Mouse (Mus musculus): ENCODE data around the gene Gm49388.
"Not testable (repeated sequence)": the region's sequence is repeated elsewhere in the genome, so short reads cannot be mapped to it uniquely, and the experiment has no call there.

Gene Gm49388

DNA sequence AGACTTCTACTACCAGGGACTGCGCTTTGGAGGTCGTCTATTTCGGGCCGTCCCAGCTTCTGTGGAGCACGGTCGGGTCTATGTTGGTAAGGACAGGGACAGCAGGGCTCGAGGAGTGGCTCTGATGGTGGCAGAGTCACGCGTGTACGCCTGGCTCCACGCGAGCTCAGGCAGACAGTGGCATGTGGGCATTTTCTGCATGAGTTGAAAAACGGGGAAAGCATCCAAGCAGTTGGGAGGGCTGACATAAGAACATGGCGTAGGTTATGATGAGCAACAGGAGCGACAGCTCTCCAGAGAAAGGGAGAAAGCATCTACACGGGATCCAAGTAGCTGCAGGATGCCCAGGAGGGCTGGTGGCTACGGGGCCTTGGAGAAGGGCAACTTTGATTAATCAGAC lies 16.9 kb downstream of the Gm49388 start:
- DNase-seq (ENCODE audit: low read depth): no peak

GRCm38 (mm10) chr7:127808821-127809220 lies 23.4 kb downstream of the Gm49388 start:
- no peak for DNase-seq (ENCODE audit: low read depth)

DNA sequence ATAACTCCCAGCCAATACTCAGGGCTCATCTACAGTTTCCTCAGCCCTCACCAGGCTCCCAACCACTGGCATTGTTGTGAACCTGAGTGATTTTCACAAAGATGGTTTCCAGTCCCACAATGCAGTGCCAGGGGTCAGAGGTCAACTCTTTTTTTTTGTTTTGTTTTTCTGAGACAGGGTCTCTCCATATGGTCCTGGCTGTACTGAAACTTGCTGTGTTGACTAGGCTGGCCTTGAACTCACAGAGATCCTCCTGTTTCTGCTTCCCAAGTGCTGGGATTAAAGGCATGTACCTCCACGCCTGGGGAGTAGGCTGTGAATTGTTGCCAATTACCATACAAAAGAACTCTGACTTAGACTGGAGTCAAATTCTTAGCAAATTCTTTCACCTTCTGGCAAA lies 24.4 kb downstream of the Gm49388 start:
- DNase-seq (ENCODE audit: low read depth): no peak

DNA sequence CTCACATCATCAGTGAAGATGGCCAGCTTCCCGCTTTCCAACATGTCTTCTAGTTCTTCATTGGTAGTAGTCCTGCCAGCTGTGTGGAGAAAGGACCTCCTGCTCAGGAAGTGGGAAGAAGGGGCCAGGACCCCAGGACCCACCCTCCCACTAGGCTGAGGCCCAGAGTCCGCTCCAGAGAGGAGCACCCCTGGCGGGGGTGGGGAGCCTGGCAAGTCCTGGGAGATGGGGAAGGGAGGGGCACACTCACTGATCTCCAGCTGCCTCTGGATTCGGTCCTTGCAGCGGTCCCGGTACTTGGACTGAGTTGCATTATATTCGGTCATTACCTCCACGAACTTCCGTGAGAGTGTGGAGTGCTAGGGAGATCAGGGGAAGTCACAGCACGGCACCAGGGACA lies 25.2 kb downstream of the Gm49388 start:
- no peak for DNase-seq (ENCODE audit: low read depth)

- DNase-seq (ENCODE audit: low read depth): no peak
Observed at GRCm38 (mm10) chr7:127811240-127811639, 25.8 kb downstream of the Gm49388 start.

DNA sequence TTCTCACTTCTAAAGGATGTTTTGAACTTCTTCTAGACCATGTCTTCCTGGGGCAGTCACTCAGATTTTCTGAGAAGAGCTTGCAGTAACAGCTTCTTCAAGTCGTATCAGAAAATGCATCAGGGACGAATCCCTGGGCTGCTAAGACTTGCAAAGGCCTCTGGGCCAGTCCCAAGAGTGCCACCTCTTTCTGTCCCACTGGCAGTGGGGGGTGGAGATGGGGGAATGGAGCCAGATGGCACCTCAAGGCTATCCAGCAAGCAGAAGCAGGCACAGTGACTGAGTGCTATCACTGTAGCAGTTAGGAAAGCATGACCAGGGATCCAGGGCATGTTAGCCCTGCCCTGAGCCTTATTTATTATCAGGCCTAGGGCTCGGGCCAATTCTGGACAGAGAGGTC lies 26.9 kb downstream of the Gm49388 start:
- no peak for DNase-seq (ENCODE audit: low read depth)

GRCm38 (mm10) chr7:127813821-127814220 lies 28.4 kb downstream of the Gm49388 start:
- DNase-seq (ENCODE audit: low read depth): no peak

DNA sequence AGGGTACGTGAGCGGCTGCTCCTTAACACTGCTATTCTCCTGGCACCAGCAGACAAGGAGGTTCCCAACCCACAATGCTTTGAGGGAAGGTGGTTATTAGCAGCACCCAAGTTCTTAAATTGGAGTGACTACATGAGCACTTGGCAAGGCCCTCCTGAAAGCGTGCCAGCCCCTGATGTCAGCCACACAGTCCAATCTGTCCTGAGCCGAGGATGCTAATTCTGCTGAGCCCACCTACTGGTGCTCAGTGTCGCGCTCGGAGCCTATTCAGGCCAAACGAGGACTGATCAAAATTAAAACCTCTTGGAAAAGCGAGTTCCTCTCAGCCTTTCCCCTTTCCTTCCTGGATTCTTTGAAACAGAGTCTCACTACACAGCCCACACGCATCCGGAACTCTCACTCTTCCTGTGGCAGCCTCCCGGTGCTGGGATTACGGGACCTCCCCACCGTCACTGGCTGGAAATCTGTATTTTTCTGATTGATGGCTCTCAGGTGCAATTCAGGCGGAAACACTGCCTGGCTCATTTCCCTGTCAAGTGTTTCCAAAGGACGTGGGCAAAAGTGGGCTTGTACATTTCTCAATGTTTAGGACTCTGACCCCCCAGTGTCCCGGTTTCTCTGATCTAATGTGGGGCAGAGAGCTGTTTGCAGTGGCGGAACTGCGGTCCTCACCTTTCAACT lies 29.0 kb downstream of the Gm49388 start:
- DNase-seq (ENCODE audit: low read depth): no peak

GRCm38 (mm10) chr7:127815116-127815665 lies 29.8 kb downstream of the Gm49388 start:
- no peak for DNase-seq (ENCODE audit: low read depth)

DNA sequence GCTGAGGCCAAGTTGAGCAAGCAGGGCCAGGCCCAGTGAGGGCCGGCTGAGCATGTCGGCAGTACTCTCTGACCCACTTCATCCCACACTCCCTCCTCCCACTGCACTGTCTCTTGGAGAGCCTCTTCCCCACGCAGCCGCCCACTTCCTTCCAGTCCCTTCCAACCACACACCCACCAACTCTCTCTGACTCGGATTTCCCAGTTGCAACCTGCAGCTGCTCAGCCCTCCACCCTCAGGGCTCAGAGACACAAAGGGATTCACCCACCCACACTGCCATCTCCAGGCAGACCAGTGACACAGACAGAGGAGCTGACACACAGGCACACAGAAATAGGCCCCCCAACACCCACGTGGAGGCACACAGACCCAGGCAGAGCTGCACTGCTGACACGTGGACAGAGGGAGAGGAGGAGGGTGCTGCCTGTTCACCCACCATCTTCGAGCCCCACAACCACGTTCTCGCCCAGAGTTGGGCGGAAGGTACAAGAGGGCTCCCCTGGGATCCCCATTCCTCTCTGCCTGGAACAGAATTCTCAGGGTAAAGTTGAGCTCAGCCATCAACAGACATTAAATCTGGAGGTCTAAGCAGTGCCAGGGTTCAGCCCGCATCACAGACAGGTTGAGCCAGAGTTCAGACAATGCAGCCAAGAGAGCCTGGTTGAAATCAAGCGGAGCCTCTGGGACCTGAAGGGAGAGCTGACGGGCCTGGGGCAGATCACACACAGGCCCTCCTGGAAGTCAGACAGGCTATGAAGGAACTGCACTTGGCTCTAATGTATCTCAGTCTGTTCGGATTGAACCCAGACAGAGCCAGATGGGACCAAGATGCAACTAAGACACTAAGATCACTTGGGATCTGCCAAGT lies 30.8 kb downstream of the Gm49388 start:
- peak; percentile 80 for DNase-seq (ENCODE audit: low read depth)

GRCm38 (mm10) chr7:127817053-127817452 lies 31.6 kb downstream of the Gm49388 start:
- no peak for DNase-seq (ENCODE audit: low read depth)

GRCm38 (mm10) chr7:127817776-127818175 lies 32.4 kb downstream of the Gm49388 start:
- no peak for DNase-seq (ENCODE audit: low read depth)

DNA sequence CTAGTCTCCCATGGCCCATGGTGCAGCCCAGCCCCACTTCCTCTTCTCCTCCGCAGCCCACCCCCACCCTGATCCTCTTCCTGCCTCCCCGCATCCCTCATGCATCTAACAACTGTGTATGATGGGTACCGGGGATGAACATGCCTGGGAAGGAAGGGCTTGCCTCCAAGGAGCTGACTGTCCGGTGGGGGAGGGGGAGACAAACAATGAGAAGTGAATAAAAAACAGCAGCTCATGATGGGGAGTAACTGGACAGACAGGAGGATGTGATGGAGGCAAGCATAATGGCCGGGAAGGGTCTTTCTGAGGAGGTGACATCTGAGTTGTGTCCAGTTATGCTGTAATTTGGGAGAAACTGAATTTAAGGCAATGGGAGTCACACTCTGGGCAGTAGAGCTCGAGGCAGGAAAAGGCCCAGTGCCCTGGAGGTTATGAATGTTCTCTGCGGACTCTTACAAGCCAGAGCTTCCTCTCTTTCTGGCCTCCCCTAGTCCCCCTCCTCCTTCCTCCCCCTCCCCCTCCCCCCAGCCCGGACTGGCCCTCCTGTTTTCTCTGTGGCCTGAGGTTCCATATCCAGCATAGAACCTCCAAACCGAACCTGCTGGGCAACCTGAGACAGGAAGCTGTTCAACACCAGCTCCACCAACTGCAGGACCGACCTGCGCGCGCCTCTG lies 35.6 kb downstream of the Gm49388 start:
- peak; percentile 50 for DNase-seq (ENCODE audit: low read depth)

GRCm38 (mm10) chr7:127822494-127822893 lies 37.1 kb downstream of the Gm49388 start:
- no peak for DNase-seq (ENCODE audit: low read depth)

DNA sequence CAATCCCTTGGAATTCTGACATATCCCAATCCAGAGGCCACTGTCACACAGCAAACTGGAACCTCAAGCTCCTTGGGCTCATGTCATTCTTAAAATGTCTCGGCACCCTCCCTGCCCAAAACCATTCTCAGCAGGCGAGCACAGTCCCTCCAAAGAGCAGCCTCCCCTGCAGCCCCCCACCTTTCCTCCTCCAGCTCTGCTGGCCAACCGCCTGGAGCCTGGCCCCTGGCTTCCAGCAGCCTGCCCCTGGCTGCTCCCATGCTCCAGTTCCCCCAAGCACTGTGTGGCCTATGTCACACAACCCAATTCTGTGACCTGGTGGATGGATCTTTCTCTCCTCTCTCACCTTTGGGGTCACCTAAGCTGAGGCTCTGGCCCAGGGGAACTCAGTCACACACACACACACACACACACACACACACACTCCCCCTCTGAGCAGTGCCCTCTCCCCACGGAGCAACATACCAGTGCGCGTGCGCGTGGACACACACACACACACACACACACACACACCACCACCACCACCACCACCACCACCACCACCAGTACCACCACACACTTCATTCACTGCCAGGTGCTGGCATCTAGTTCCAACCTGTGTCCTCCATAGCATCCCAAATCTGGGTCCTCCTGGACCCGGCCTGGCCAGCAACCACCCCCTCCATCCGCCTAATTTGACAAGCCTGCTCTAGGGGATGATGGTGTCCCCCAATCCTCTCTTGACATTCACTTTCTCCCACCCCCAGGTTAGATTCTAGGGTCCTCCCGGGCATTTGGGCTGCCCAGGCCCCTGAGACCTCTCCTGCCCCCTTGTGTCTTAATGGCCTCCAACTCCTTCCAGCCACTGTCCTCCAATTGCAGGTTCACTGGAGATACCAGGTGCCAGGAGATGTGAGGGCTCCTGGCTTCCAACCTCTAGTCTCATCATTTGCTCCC lies 38.1 kb downstream of the Gm49388 start:
- no peak for DNase-seq (ENCODE audit: low read depth)

- DNase-seq (ENCODE audit: low read depth): no peak
Observed at GRCm38 (mm10) chr7:127824176-127824871, 38.9 kb downstream of the Gm49388 start, which contains the start of the genes Stx4a and Stx1b. Gene Stx4a, plus strand, starts transcription at chr7:127824294. Gene Stx1b, minus strand, starts transcription at chr7:127824549.

DNA sequence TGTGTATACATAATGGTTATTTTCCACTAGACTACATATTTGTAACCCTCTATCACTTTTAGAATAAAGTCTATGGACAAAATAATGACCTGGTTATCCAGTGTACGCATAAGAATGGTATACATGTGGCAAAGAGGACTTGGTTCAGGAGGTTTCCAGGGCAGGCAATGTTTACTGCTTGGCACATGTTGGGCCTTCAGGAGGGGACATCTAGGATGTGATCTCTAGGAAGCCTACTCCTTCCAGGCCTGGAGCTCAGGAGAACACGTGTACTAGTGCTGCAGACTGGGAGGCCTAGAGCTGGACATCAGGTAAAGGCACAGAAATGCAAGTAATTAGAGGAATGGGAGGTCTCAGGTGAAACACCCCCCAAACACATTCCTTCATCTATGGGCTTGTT lies 50.1 kb downstream of the Gm49388 start:
- no peak for DNase-seq (ENCODE audit: low read depth)

GRCm38 (mm10) chr7:127837473-127837872 lies 52.1 kb downstream of the Gm49388 start:
- DNase-seq (ENCODE audit: low read depth): no peak

GRCm38 (mm10) chr7:127837878-127838277 lies 52.5 kb downstream of the Gm49388 start:
- DNase-seq (ENCODE audit: low read depth): not testable (repeated sequence)

GRCm38 (mm10) chr7:127840031-127840430 lies 54.6 kb downstream of the Gm49388 start:
- DNase-seq (ENCODE audit: low read depth): peak; percentile 24

DNA sequence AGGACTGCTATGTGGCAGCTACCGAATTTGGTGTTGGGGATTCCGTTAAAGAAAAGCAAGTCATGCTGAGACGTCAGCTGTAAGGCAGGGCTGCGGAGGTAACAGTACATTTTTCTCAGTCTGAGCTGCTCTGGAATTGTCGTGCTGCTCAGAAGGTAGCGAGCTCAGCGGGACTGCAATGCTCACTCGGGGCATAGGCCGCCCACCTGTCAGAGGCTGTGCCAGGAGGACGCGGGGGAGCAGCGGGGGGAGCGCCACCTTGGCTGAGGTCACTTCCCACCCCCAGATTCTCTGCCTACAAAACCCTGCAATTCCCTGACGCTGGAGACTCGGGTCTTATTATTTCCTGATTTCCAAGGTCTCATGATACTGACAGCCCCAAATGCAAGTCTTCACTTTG lies 55.5 kb downstream of the Gm49388 start:
- peak; percentile 81 for DNase-seq (ENCODE audit: low read depth)

All from 416B (cell line).